Mouse (Mus musculus) olfactory bulb, adult 2 months (tissue): ENCODE data around the gene Pum3.

Experiments
- CTCF ChIP-seq: fragments of 200-500 bp; IDR thresholded peaks from 2 replicates; pipeline ENCODE4 v1.5.1; 2012; ENCODE audit warnings: low read depth, mild to moderate bottlenecking, low read length, moderate library complexity; ENCODE audit not compliant: insufficient read depth
- POLR2A ChIP-seq: fragments of 200-500 bp; IDR thresholded peaks from 2 replicates; pipeline ENCODE4 v1.6.1; 2012; ENCODE audit warnings: mild to moderate bottlenecking, low read depth, low read length, moderate library complexity; ENCODE audit not compliant: insufficient read depth

GRCm38 (mm10) chr19:27429745-27430251, at the start of gene Pum3:
- no peak for TF ChIP-seq CTCF
- peak; percentile 27; the same call in 1 of the 2 replicates for TF ChIP-seq POLR2A
